Mouse (Mus musculus) forebrain, postnatal 0 days (tissue): ENCODE measurements at regions not wholly inside any gene's neighbourhood (a gene's known extent, or its start where the extent isn't known, plus 50 kb on each side); places are given as distances from the start of the nearest gene placed in this dataset.

Experiments
- ATAC-seq: fragments of 200-750 bp; cut with Nextera tagmentation; 2 replicates; pipeline ENCODE4 v1.8.0; 2017; ENCODE audit warnings: mild to moderate bottlenecking, moderate library complexity
- DNase-seq: peaks from one replicate; pipeline ENCODE4 v3.0.0-alpha.2; 2015
- H3K27ac ChIP-seq: fragments of 300-500 bp; sonication (generic); 2 replicates; pipeline ENCODE4 v1.5.1; 2014; ENCODE audit warnings: low read depth, mild to moderate bottlenecking, antibody characterized with exemption, low read length, moderate library complexity, mixed read lengths
- H3K27me3 ChIP-seq: fragments of 300-500 bp; sonication (generic); 2 replicates; pipeline ENCODE4 v1.6.1; 2014; ENCODE audit warnings: mild to moderate bottlenecking, low read length, mixed read lengths; ENCODE audit not compliant: insufficient read depth
- H3K36me3 ChIP-seq: fragments of 300-500 bp; sonication (generic); 2 replicates; pipeline ENCODE4 v1.6.1; 2014; ENCODE audit warnings: mild to moderate bottlenecking, moderate library complexity; ENCODE audit not compliant: insufficient read depth
- H3K4me1 ChIP-seq: fragments of 300-500 bp; sonication (generic); 2 replicates; pipeline ENCODE4 v1.6.1; 2014; ENCODE audit warnings: antibody characterized with exemption; ENCODE audit not compliant: insufficient read depth
- H3K4me2 ChIP-seq: fragments of 300-500 bp; sonication (generic); 2 replicates; pipeline ENCODE4 v1.6.1; 2014; ENCODE audit warnings: low read depth, mild to moderate bottlenecking, moderate library complexity
- H3K4me3 ChIP-seq: fragments of 300-500 bp; sonication (generic); 2 replicates; pipeline ENCODE4 v1.5.1; 2014; ENCODE audit warnings: low read depth, low read length, mixed read lengths
- H3K9ac ChIP-seq: fragments of 300-500 bp; sonication (generic); 2 replicates; pipeline ENCODE4 v1.6.1; 2014; ENCODE audit warnings: mild to moderate bottlenecking
- H3K9me3 ChIP-seq: fragments of 300-500 bp; sonication (generic); 2 replicates; pipeline ENCODE4 v1.6.1; 2016; ENCODE audit warnings: low read length
- CTCF ChIP-seq: sonication (generic); IDR thresholded peaks from 2 replicates; pipeline ENCODE4 v1.5.1; 2016; ENCODE audit warnings: antibody characterized with exemption, control low read depth, low read depth
- WGBS: fragments of 180-500 bp; shearing (Covaris S2); extraction: QIAGEN DNeasy Blood & Tissue Kit; methylation state at CpG from one replicate; pipeline ENCODE4 v1.1.7; 2014; 5-methylcytosine and 5-hydroxymethylcytosine counted together

GRCm38 (mm10) chrX:58976584-58977259, 67.6 kb downstream of the 4930550L24Rik start:
- Histone ChIP-seq H3K4me1 (no peaks in the 10 kb centered on the region), H3K27ac (no peak overlapping the region), H3K4me2 (no peak overlapping the region), H3K9me3 (no peaks in the 10 kb centered on the region), H3K4me3 (no peak overlapping the region), H3K9ac (no peak overlapping the region), H3K36me3 (no peaks in the 10 kb centered on the region), H3K27me3 (no peaks in the 10 kb centered on the region)
- DNase-seq (peak; percentile 18), ATAC-seq (peak; percentile 43; the same call in 1 of the 2 replicates)
- no peak for TF ChIP-seq CTCF
- WGBS, result 49% methylated on average over 4 of the region's 4 CpGs
